Mouse (Mus musculus): Measurements from ENCODE around the gene Spag9. TPM values are rescaled to one million over a fixed set of nuclear protein-coding genes. Genes with fewer than 3 reads are reported as not detected.

Spag9 gene
- total RNA-seq, 2 experiments from 2014 or later: 289 to 291 TPM

DNA sequence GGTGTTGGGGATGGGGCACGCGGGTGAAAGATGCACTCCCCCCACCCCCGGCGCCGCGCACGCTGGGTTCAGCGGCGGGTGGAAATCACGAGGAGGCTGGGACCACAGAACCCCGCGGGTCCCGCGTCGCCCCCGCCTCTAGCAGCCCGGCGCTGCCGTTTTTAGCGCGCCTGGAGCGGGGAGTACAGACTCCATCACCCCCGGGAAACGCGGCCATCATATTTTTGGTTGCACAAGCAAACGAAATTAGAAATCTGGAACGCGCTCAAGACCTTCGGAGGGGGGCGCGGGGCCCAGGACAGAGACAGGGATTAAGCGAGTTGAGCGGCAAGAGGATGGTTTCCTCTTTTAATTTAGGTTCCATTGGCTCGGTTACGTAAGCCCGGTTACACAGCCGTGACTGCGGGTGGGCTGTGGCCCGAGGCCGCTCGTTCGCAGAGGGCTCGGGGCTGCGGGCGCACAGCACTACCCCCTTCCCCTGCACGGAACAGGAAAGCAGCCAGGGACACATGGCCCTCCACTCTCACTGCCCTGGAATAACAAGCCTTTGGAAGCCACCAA is 153.1 kb downstream of the Spag9 start:
- peak; percentile 77 to 79 for DNase-seq (ENCODE audit: extremely low spot score in 1 of 2, low spot score in 2 of 2)
- Histone ChIP-seq H3K27ac (peak overlapping the region; percentile 90), H3K4me3 (peak overlapping the region; percentile 53)
- intact Hi-C loops (cut with DNase I): loop anchor here (1.0 to 10.0 kb wide), 4 partner anchors 11 to 396 kb away; partner anchors contain the start of gene Rsad1
- TF ChIP-seq CTCF (IDR thresholded peaks at IDR 0.05): no peak

DNA sequence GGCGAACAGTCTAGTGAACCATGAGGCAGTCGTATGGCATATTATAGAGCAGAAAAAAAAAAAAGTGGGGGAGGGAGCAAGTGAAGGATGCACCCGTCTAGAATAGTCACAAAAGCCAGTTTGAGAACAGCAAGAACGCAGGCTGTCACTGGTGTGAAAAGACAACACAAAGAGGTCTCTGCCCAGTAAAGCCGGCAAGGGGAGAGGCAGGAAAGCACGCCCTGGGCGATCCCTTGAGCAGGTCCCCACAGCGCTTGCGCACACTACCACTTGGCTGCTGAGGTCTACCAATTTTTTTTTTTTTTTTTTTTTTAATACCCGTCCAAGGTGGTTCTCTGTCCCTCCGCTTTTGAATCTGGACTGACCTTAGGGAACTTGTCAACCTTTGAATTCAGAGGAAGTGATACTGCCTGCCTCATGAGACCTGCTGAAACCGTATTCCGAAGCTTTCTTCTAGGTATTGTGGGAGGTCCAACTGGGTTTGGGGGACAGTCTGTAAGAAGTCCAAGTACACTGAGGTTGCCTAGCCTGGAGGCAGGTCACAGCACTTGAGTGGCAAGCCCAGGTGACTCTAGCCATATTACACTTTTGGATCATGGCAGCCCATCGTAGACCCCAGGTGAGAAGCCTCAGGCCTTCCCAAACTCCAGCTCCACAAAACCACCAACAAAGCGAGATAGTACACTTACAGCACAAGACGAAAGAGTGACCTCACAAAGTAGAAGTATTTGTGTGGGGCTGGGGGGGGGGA is 153.8 kb downstream of the Spag9 start:
- intact Hi-C loops (cut with DNase I): loop anchor here (1.0 to 10.0 kb wide), 4 partner anchors 11 to 395 kb away; partner anchors contain the start of gene Rsad1
- H3K27ac ChIP-seq: peak overlapping the region; percentile 90
- H3K4me3 ChIP-seq: peak overlapping the region; percentile 53
- no peak for TF ChIP-seq CTCF (IDR thresholded peaks at IDR 0.05)
- DNase-seq (ENCODE audit: extremely low spot score in 1 of 2, low spot score in 2 of 2): no peak

DNA sequence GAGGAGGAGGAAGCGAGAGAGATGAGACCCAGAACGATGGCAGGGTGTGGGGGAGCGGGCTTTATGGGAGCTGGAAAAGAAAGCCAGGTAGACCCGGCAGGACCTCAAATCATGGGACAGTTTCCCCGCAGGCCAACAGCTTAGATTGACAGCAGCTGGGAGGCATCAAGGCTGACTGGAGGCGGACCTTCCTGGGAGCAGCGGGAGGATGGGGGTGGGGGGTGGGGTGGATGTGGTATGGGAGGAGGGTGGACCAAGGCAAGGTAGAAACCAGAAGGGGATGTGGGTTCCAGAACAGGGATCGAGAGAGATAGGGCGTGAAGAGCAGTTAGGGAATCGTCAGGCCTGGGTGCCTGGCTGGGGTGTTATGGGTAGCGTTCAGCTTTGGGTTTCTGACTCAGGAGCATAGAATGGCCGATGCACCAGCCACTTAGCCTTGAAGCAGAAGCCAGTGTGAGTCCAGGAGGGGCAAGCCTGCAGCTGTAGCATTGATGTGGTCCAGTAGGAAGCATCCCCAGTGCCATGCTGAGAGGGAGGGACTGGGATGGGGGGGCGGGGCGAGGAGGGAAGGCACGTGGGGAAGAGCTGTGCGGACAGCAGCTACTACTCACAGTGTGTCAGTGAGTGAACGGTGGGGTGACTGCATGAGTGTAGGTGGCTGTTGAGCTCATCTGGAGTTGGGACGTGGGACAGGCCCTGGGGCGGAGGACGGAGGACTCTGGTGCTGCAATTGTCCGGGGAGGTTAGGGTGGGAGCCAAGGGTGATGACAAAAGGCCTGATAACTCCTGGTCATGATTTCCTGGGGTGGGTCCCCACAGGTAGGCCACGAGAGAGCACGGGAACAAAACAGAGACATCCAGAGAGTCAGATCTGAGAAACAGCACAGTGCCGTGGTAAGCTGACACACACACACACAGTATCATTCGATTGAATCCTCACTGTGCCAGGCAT is 154.9 kb downstream of the Spag9 start:
- no peak for DNase-seq (ENCODE audit: extremely low spot score in 1 of 2, low spot score in 2 of 2)
- Histone ChIP-seq H3K27ac (no peak overlapping the region), H3K4me3 (no peak overlapping the region)
- no peak for TF ChIP-seq CTCF (IDR thresholded peaks at IDR 0.05)
- intact Hi-C loops (cut with DNase I): no loop called here

DNA sequence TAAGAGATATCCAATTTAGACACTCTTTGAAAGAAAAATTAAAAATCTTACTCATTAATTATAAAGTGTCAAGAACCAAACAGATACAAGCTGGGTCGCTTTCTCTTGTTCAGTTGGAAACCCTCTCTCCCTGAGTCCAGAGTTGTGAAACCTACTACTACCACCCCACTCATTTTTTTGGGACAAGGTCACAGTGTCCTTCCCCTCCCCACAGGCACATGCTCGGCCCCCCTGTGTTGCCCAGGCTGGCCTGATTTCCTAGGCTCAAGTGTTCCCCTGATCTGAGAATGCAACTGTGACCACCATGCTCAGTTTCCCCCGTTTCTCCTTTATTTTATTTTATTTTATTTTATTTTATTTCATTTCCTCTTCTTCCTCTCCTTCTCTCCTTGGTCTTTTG is 158.3 kb downstream of the Spag9 start:
- no peak overlapping the region for H3K27ac ChIP-seq
- H3K4me3 ChIP-seq: no peak overlapping the region
- intact Hi-C loops (cut with DNase I): no loop called here
- no peak for DNase-seq (ENCODE audit: extremely low spot score in 1 of 2, low spot score in 2 of 2)
- TF ChIP-seq CTCF (IDR thresholded peaks at IDR 0.05): no peak

DNA sequence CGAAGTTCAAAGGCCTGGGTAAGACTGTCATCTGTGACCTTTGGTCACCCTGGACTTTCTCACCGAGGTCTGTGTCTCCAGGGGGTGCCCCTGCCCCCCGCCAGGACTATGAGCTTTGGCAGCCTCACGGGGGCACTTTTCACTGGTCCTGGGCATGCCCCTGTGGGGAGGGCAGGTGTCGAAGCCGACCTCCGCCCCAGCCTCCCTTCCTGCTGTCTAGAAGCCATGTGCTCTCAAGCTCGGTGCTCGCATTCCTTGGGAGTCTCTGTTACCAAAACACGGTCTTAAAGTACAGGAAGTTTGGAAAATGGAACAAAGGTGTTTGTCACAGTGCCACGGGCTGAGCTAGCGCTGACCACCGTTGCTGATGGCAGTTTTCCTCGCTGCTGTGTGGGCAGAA is 162.6 kb downstream of the Spag9 start:
- intact Hi-C loops (cut with DNase I): no loop called here
- H3K27ac ChIP-seq: peak overlapping the region; percentile 95
- H3K4me3 ChIP-seq: no peak overlapping the region
- TF ChIP-seq CTCF (IDR thresholded peaks at IDR 0.05): no peak
- DNase-seq (ENCODE audit: extremely low spot score in 1 of 2, low spot score in 2 of 2): no peak

DNA sequence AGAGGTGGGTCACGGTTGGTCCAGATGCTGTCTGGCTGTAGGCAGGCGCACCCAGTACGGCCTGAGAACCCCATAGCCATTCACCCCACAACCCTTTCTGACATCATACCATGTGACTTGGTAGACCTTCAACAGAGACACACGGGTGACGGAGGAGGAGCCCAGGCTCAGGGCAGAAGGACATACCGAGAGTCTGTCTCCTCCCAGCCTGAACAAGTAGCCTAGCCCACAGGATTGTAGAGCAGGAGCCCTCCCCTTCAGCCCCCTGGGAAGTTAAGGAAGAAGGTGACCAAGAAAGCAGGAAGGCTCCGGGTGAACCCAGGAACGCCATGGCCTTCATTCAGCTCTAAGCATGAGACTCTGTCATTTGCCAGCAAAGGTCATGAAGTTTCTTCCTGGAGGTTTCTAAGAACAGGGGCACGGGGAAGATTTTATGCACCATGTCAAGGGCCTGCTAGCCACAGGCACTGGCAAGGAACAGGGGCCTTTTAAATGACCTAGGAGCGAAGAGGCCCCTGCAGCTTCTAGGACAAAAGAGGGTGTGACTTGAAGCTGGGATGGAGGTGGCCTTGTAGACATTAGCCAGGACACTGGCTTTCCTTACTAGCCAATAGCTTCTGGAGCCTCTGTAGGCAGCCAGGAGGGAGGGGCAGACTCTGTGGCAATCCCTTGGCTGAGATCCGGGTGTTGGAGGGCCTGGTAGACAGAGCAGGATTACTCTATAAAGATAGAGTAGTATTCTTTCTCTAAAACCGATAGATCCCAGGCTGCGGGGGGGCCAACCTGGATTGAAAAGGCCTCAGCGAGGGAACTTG is 163.4 kb downstream of the Spag9 start:
- DNase-seq (ENCODE audit: extremely low spot score in 1 of 2, low spot score in 2 of 2): no peak
- intact Hi-C loops (cut with DNase I): no loop called here

DNA sequence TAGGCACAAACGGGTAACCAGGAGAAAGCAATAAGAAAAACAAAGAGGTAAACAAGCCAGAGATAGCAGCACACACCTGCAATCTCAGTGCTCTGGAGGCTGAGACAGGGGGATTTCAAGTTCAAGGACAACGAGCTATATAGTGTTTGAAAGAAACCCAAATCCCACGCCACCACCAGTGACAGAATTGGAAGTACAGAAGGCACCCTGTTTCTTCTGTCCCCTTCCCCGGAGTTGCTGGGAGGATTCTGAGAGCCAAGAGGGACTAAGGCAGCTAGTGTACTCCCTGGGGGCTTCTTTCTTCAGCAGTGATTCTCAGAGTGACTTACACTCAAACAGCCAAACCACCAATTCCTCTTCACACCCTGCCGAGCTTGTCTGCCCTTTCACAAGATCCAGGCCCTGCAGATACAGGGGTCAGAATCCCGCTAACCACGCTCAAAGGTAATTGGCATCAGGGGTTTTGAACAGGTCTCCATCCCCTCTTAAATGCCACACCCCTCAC is 164.1 kb downstream of the Spag9 start:
- peak overlapping the region; percentile 23 for H3K4me3 ChIP-seq
- no peak for TF ChIP-seq CTCF (IDR thresholded peaks at IDR 0.05)
- no peak for DNase-seq (ENCODE audit: extremely low spot score in 1 of 2, low spot score in 2 of 2)
- intact Hi-C loops (cut with DNase I): loop anchor here (1.0 kb wide), 3 partner anchors 11 to 51 kb away; partner anchors contain the start of gene Tob1
- peak overlapping the region; percentile 95 for H3K27ac ChIP-seq

More for the DNA sequence above, 163.4 kb downstream of the Spag9 start:
- TF ChIP-seq CTCF (IDR thresholded peaks at IDR 0.05): no peak
- Histone ChIP-seq H3K27ac (peak overlapping the region; percentile 95), H3K4me3 (no peak overlapping the region)

DNA sequence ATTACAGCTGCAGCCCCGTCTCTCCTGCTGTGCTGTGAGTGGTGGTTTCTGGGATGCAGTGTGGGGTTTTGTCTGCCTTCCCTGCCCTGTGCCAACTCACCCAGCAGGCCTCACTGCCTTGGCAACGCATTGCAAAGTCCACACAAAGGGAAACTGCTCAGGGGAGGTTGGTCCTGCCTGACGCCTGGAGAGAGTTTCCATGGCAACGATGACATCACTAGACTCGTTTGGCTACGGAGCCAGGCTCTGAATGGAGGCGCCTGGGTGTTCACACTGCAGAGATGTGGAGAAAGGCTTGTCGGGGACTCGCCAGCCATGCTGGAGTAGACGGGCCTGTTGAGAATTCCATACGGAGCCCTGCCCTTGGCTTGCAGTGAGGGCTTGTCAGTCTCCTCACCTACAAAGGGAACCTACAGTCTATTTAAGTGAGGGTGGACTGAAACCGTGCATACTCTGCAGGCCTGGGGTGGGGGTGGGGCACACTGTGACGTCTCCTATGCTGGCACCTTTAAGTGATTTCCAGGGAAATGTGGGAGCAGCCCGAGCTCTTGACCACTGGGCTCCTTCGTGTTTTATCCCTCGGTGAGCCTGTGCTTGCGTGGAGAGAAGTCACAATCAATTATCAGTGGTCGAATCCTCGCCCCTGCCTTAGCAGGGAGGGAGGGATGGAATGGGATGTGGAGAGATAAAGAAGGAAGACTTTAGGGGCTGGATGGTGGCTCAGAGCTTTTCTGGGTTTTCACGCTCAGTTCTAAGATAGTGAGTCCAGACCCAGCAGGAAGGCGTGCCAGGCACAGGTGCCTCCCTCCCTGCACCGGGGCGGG is 164.8 kb downstream of the Spag9 start:
- Histone ChIP-seq H3K27ac (peak overlapping the region; percentile 95), H3K4me3 (peak overlapping the region; percentile 23)
- DNase-seq (ENCODE audit: extremely low spot score in 1 of 2, low spot score in 2 of 2): peak; percentile 91 to 92
- TF ChIP-seq CTCF (IDR thresholded peaks at IDR 0.05): no peak; the same call in 1 of the 2 replicates
- intact Hi-C loops (cut with DNase I): loop anchor here (1.0 kb wide), 3 partner anchors 11 to 51 kb away; partner anchors contain the start of gene Tob1

DNA sequence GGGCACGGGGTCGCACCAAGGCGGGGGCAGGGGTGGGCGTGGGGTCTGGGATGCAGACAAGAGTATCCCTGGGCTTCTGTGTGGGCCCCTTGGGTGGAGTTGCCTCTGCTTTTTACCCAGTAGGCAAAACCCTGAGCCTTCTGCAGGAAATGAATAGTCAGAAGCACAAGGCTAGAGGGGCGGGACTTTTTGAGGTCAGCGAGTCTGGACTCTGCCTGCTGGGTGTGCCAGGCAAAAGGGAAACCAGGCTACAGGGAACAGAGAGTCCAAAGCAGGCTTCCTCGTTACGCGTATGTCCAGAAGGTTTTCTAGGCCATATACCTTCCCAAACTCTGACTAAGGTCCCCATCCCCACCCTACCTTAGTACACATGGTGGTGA is 165.4 kb downstream of the Spag9 start:
- DNase-seq (ENCODE audit: extremely low spot score in 1 of 2, low spot score in 2 of 2): no peak
- peak overlapping the region; percentile 95 for H3K27ac ChIP-seq
- intact Hi-C loops (cut with DNase I): no loop called here
- H3K4me3 ChIP-seq: peak overlapping the region; percentile 23
- no peak for TF ChIP-seq CTCF (IDR thresholded peaks at IDR 0.05)
